Mouse (Mus musculus): ENCODE data around the gene Tmsb10. TPM values are rescaled to one million over a fixed set of nuclear protein-coding genes. Genes with fewer than 3 reads are reported as not detected.

Tmsb10 gene
- total RNA-seq, 2 experiments from 2014 or later: 512 to 528 TPM

DNA sequence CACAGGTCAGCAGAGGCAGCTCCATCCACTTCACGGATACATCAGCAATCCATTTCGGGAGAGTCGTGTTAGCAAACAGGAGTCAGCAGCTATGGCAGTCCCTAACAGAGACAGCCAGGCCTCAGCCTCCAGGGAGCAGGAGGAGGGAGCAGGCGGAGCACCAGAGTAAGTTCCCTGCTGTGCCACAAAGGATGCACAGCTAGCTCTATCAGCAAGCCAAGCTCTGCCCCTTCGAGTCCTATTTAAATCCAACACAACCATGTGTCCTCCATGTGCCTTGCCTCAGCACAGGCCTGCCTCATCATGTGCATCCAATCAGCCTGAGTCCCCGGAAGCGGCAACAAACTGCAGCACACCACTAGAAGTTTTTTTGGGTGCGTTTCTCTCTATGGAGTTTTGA lies 35.2 kb downstream of the Tmsb10 start:
- no peak for DNase-seq (ENCODE audit: low spot score in 2 of 2)
- intact Hi-C loops (cut with DNase I): no loop called here

DNA sequence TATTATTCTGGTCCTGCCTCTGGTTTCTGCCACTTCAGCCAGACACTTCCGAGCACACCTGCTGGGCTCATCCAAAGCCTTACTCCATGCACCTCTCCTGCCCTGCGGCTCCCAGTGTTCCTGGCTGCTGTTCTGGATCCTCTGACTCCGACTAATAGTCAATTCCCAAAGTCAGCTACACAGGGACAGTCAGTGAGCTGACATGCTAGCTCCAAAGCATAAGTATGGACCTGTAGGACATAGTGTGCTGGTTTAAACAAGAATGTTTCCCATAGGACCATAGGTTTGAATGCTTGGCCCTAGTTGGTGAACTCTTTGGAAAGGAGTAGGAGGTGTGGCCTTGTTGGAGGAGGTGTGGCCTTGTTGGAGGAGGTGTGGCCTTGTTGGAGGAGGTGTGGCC lies 37.5 kb downstream of the Tmsb10 start:
- intact Hi-C loops (cut with DNase I): no loop called here
- DNase-seq (ENCODE audit: low spot score in 2 of 2): no peak

DNA sequence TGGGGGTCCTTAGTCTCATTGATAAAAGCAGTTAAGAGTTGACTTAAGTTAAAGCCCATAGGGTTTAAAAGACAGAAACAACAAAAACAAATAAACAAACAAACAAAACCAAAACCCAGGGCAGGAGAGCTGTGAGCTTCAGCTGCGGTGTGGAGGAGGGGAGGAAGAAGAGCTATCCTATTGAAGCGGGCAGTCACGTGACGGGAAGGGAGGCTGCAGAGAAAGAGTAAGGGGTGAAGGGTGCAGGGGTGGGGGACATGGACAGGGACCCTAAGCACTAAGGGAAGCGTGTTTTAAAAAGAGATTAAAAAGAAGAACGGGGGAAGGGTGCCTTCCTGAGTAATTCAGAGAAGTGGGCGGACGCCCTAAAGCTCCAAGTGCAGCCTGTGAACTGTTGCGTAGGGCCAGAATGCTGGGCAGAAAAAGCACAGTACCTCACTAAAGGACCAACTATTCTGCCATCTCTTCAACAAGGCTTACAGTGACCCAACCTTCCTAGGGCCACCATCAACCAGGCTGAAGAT lies 40.0 kb downstream of the Tmsb10 start:
- DNase-seq (ENCODE audit: low spot score in 2 of 2): no peak
- intact Hi-C loops (cut with DNase I): no loop called here

DNA sequence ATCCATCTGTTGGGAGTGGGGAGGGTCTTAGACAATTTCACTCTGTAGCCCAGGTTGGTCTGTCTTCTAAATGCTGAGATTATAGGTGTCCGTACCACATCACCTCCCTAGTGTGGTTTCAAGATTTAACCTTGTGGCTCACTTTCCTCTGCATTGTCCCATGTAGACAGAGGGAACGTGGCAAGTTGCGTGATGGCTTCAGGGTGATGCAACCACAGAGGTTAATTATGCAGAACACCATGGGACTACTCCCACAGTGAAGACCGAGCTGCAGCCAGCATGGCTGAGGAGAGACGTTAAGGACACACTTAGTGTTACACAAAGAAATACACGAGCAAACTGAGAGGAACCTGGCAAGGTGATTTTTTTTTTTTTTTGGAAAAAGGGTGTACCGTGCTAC lies 42.2 kb downstream of the Tmsb10 start:
- intact Hi-C loops (cut with DNase I): no loop called here

DNA sequence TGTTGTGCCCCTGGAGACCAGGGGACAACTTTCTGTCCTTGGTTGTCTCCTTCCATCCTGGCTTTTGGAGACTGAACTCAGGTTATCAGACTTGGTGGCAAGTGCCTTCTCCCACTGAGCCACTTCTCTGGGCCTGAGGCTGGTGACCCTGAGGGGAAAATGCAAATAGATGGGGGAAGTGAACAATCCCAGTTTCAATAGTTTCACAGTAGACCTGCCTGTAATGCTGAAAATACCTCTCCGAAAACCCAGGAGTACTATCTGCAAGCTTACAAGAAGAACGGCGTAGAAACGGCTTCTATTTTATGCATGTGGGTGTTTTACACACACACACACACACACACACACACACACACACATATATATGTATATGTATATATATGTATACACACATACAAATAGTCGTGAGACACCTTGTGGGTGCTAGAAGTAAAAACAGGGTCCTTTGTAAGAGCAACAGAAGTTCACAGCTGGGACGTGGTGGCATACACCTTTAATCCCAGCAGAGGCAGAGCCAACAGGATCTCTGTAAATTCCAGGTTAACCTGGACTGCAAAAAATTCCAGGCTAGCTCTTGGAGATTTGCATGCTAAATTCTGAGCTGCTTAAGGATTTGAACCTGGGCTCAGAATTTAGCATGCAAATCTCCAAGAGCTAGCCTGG lies 44.3 kb downstream of the Tmsb10 start:
- intact Hi-C loops (cut with DNase I): no loop called here
- no peak for DNase-seq (ENCODE audit: low spot score in 2 of 2)

More for the DNA sequence above, 42.2 kb downstream of the Tmsb10 start:
- DNase-seq (ENCODE audit: low spot score in 2 of 2): no peak

DNA sequence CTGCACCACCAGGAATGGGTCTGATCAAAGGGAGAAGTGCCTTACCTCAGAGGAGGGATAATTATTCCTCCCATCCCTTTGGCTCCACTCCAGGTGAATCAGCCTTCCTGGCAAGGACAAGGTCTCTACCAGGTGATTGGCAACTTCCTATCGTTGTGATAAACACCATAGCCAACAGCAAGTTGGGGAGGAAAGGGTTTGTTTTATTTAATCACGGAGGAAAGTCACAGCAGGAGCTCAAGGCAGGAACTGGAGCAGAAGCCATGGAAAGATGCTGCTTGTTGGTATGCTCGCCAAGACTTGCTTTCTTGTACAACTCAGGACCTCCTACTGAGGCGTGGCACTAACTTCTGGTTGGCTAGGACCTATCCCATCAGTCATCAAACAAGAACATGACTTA lies 47.3 kb downstream of the Tmsb10 start:
- no peak for DNase-seq (ENCODE audit: low spot score in 2 of 2)
- intact Hi-C loops (cut with DNase I): no loop called here

Other genes with a start within 250 kb of the Tmsb10 start
- gene Tcf7l1, start 169.5 kb downstream of the Tmsb10 start, total RNA-seq (2021): 1 to 10 TPM; 2.0 to 3.6 TPM
- gene Kcmf1, start 58.8 kb downstream of the Tmsb10 start, total RNA-seq (2021): 10 to 100 TPM; 69.5 TPM